Mouse (Mus musculus): ENCODE measurements around the gene Lmcd1.

Gene Lmcd1

GRCm38 (mm10) chr6:112284087-112284486, 10.5 kb downstream of the Lmcd1 start:
- DNase-seq (ENCODE audit: low read depth, low spot score): no peak

- no peak for DNase-seq (ENCODE audit: low read depth, low spot score)
Observed at GRCm38 (mm10) chr6:112287671-112288070, 14.1 kb downstream of the Lmcd1 start.

- no peak for DNase-seq (ENCODE audit: low read depth, low spot score)
Observed at GRCm38 (mm10) chr6:112288271-112288670, 14.7 kb downstream of the Lmcd1 start.

GRCm38 (mm10) chr6:112291146-112291545, 17.6 kb downstream of the Lmcd1 start:
- DNase-seq (ENCODE audit: low read depth, low spot score): no peak

GRCm38 (mm10) chr6:112293320-112293719, 19.8 kb downstream of the Lmcd1 start:
- DNase-seq (ENCODE audit: low read depth, low spot score): no peak

- no peak for DNase-seq (ENCODE audit: low read depth, low spot score)
Observed at GRCm38 (mm10) chr6:112295269-112295668, 21.7 kb downstream of the Lmcd1 start.

GRCm38 (mm10) chr6:112300146-112300545, 26.6 kb downstream of the Lmcd1 start:
- DNase-seq (ENCODE audit: low read depth, low spot score): no peak

GRCm38 (mm10) chr6:112300633-112301032, 27.1 kb downstream of the Lmcd1 start:
- DNase-seq (ENCODE audit: low read depth, low spot score): no peak

GRCm38 (mm10) chr6:112302248-112302647, 28.7 kb downstream of the Lmcd1 start:
- no peak for DNase-seq (ENCODE audit: low read depth, low spot score)

- DNase-seq (ENCODE audit: low read depth, low spot score): no peak
Observed at GRCm38 (mm10) chr6:112302814-112303383, 29.3 kb downstream of the Lmcd1 start.

GRCm38 (mm10) chr6:112304751-112305150, 31.2 kb downstream of the Lmcd1 start:
- DNase-seq (ENCODE audit: low read depth, low spot score): no peak

GRCm38 (mm10) chr6:112309330-112309938, 35.9 kb downstream of the Lmcd1 start:
- peak; percentile 28 for DNase-seq (ENCODE audit: low read depth, low spot score)

GRCm38 (mm10) chr6:112311385-112311784, 37.8 kb downstream of the Lmcd1 start:
- DNase-seq (ENCODE audit: low read depth, low spot score): no peak

- no peak for DNase-seq (ENCODE audit: low read depth, low spot score)
Observed at GRCm38 (mm10) chr6:112319449-112319848, 45.9 kb downstream of the Lmcd1 start.

GRCm38 (mm10) chr6:112320679-112321078, 47.1 kb downstream of the Lmcd1 start:
- DNase-seq (ENCODE audit: low read depth, low spot score): no peak

GRCm38 (mm10) chr6:112322916-112323315, 49.4 kb downstream of the Lmcd1 start:
- DNase-seq (ENCODE audit: low read depth, low spot score): no peak

GRCm38 (mm10) chr6:112325213-112325612, 51.7 kb downstream of the Lmcd1 start:
- no peak for DNase-seq (ENCODE audit: low read depth, low spot score)

- DNase-seq (ENCODE audit: low read depth, low spot score): no peak
Observed at GRCm38 (mm10) chr6:112327793-112328192, 54.2 kb downstream of the Lmcd1 start.

- DNase-seq (ENCODE audit: low read depth, low spot score): no peak
Observed at GRCm38 (mm10) chr6:112330520-112331222, 57.1 kb downstream of the Lmcd1 start.

GRCm38 (mm10) chr6:112331223-112331598, 57.7 kb downstream of the Lmcd1 start:
- peak; percentile 2 for DNase-seq (ENCODE audit: low read depth, low spot score)

- no peak for DNase-seq (ENCODE audit: low read depth, low spot score)
Observed at GRCm38 (mm10) chr6:112333930-112334329, 60.4 kb downstream of the Lmcd1 start.

GRCm38 (mm10) chr6:112337667-112338066, 64.1 kb downstream of the Lmcd1 start:
- DNase-seq (ENCODE audit: low read depth, low spot score): no peak

GRCm38 (mm10) chr6:112339016-112339415, 65.5 kb downstream of the Lmcd1 start:
- DNase-seq (ENCODE audit: low read depth, low spot score): no peak
